Mouse (Mus musculus): Measurements from ENCODE around the gene B4galt4.

GRCm38 (mm10) chr16:38700392-38701162 lies 41.5 kb upstream of the B4galt4 start:
- TF ChIP-seq HCFC1 (IDR thresholded peaks at IDR 0.05; ENCODE audit: borderline replicate concordance, insufficient read depth, low read length) (no peak), ZNF384 (IDR thresholded peaks at IDR 0.05; ENCODE audit: low read depth, low read length) (no peak)

Measured in ES-E14 (cell line).